Mouse (Mus musculus) gastrocnemius, postnatal 4 days (tissue): Measurements from ENCODE around the gene 1600015I10Rik. TPM values are rescaled to one million over a fixed set of nuclear protein-coding genes. Genes with fewer than 3 reads are reported as not detected.
"Not testable (repeated sequence)": the region's sequence is repeated elsewhere in the genome, so short reads cannot be mapped to it uniquely, and the experiment has no call there.

Experiments
- DNase-seq, 2 experiments: peaks; one replicate each; pipeline ENCODE4 v3.0.0; 2021 to 2022; ENCODE audit warnings: low spot score in 2 of 2, mixed read lengths in 2 of 2
- total RNA-seq, 2 experiments: library from RNA; stranded (reverse); gene quantifications; 2 replicates each; pipeline ENCODE4 v1.2.3; 2021

The 1600015I10Rik gene
- total RNA-seq, 2 experiments from 2014 or later = not detected

DNA sequence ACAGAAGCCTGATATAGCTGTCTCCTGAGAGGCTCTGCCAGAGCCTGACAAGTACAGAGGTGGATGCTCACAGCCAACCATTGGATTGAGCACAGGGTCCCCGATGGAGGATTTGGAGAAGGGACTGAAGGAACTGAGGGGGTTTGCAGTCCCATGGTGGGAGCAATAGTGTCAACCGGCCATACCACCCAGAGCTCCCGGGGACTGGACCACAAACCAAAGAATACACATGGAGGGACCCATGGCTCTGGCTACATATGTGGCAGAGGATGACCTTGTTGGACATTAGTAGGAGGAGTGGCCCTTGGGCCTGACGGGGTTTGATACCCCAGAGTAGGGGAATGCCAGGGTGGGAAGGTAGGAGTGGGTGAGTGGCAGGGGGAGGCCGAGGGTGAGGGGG, 37.0 kb downstream of the 1600015I10Rik start:
- DNase-seq = not testable (repeated sequence)

GRCm38 (mm10) chr6:48967868-48968267, 38.2 kb downstream of the 1600015I10Rik start:
- DNase-seq = no peak

DNA sequence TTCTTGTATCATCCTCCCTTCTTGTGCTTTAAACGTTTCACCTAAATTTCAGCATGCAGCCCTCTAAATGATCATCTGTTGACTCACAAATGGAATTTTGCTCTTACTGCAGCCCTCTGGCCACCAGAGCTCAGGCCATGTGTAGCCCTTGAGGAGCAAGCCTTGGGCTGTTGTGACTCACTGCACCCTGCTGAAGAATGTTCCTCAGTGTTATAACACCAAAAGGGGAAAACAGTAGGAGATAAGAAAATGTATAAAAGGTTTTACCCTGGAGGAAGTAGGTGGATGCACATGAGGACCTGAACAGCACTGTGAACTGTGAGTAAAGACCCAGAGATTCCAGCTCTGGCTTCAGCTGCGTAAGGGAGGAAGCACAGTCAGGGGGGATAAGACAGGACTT, 45.0 kb downstream of the 1600015I10Rik start, which contains the start of gene Doxl2:
Gene Doxl2, plus strand, starts transcription at position 301 of the 400 bp plus-strand sequence.
- DNase-seq = no peak

GRCm38 (mm10) chr6:48979616-48980015, 49.9 kb downstream of the 1600015I10Rik start:
- DNase-seq = no peak

- no peak for DNase-seq
Measured at GRCm38 (mm10) chr6:48982305-48982704, 52.6 kb downstream of the 1600015I10Rik start.

Other genes with a start within 250 kb of the 1600015I10Rik start
- 10 to 100 TPM; 18.9 to 19.4 TPM for gene Gimap4, start 245.3 kb upstream of the 1600015I10Rik start, total RNA-seq
- 10 to 100 TPM; 30.3 to 35.4 TPM for gene Gimap6, start 221.7 kb upstream of the 1600015I10Rik start, total RNA-seq
- gene Gm28053, start 211.3 kb upstream of the 1600015I10Rik start, total RNA-seq = 1 to 10 TPM; 2.4 to 4.7 TPM
- not detected for gene Gimap7, start 211.3 kb upstream of the 1600015I10Rik start, total RNA-seq
- 10 to 100 TPM in 1 of 2 experiments, 1 to 10 TPM in 1; 9.0 to 10.9 TPM for gene Gimap1, start 190.8 kb upstream of the 1600015I10Rik start, total RNA-seq
- gene Gimap5, start 183.7 kb upstream of the 1600015I10Rik start, total RNA-seq = 1 to 10 TPM; 7.4 to 8.7 TPM
- gene Gimap3, start 159.0 kb upstream of the 1600015I10Rik start, total RNA-seq = under 1 TPM in 1 of 2 experiments, not detected in 1; 0.17 TPM
- gene Tmem176a, start 89.0 kb upstream of the 1600015I10Rik start, total RNA-seq = 10 to 100 TPM; 18.9 to 30.2 TPM
- gene Tmem176b, start 88.4 kb upstream of the 1600015I10Rik start, total RNA-seq = 10 to 100 TPM; 62.0 to 78.8 TPM
- gene Aoc1, start 57.0 kb upstream of the 1600015I10Rik start, total RNA-seq = not detected
- gene Doxl2, start 45.1 kb downstream of the 1600015I10Rik start, total RNA-seq = not detected
- not detected for gene Svs1, start 57.0 kb downstream of the 1600015I10Rik start, total RNA-seq
- gene Gpnmb, start 106.7 kb downstream of the 1600015I10Rik start, total RNA-seq = 1 to 10 TPM; 1.2 to 1.3 TPM
- gene Malsu1, start 143.9 kb downstream of the 1600015I10Rik start, total RNA-seq = 10 to 100 TPM; 41.6 to 44.8 TPM